Mouse (Mus musculus) T-cell, adult 2 months (primary cell): ENCODE data around the gene Zzef1.
A peak's percentile ranks its signal among the peaks of the same experiment; 100 is the strongest.

Source experiments
- DNase-seq: peaks from one replicate; pipeline ENCODE4 v3.0.0; 2022; ENCODE audit warnings: low spot score

The Zzef1 gene

GRCm38 (mm10) chr11:72957318-72957717 is 161.3 kb downstream of the Zzef1 start:
- no peak for DNase-seq

- no peak for DNase-seq
These were observed 164.1 kb downstream of the Zzef1 start for GRCm38 (mm10) chr11:72959924-72960679.

- no peak for DNase-seq
These were observed 164.7 kb downstream of the Zzef1 start for GRCm38 (mm10) chr11:72960723-72961071.

- peak; percentile 83 for DNase-seq
These were observed 165.3 kb downstream of the Zzef1 start, which contains the start of gene Atp2a3 for GRCm38 (mm10) chr11:72961072-72961980. Gene Atp2a3, plus strand, starts transcription at chr11:72961169.

- no peak for DNase-seq
These were observed 166.4 kb downstream of the Zzef1 start for GRCm38 (mm10) chr11:72962378-72962777.

GRCm38 (mm10) chr11:72963058-72963788 is 167.2 kb downstream of the Zzef1 start:
- DNase-seq: no peak

GRCm38 (mm10) chr11:72963789-72964294 is 167.8 kb downstream of the Zzef1 start:
- DNase-seq: no peak

- no peak for DNase-seq
These were observed 179.0 kb downstream of the Zzef1 start for GRCm38 (mm10) chr11:72974995-72975503.
